Mouse (Mus musculus) kidney, postnatal 4 days (tissue): Measurements from ENCODE around the gene Ano4.
A peak's percentile ranks its signal among the peaks of the same experiment; 100 is the strongest.

Source experiments
- DNase-seq, 2 experiments: peaks; one replicate each; pipeline ENCODE4 v3.0.0; 2021; ENCODE audit warnings: mixed read lengths in 2 of 2

Ano4 gene

DNA sequence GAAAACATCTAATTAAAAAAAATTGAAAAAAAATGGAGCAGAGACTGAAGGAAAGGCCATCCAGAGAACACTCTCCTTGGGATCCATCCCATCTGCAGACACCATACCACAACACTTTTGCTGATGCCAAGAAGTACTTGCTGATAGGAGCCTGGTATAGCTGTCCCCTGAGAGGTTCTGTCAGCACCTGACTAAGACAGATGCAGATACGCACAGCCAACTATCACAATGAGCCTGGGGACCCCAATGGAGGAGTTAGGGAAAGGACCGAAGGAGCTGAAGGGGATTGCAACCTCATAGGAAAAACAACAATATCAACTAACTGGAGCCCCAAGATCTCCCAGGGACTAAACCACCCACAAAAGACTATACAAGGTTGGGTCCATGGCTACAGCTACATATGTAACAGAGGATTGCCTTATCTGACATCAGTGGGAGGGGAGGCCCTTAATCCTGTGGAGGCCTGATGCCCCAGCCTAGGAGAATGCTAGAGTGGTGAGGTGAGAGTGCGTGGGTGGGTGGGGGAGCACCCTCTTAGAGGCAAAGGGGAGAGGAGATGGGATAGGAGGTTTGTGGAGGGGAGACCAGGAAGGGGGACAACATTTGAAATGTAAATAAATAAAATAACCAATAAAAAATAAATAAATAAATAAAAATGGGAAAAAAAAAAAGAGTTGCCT lies 71.4 kb downstream of the Ano4 start:
- DNase-seq, result no peak

DNA sequence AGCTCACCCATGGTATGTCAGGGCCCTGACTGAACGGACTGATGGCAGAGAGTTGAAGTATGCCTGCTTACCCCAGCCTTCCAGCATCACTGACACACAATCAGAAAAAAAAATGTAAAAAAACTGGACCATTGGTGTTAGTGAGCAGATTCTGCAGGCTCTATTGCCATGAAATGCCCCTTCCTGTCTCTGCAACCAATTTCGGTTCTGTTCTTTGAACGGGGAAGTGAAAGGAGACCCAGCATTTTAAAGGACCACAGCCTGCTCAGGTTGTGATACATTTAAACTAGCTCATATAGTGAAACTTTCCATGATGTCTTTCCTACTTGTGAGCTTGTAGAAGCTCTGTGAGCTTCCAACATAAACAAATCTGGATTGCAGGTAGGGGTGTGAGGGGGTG lies 77.2 kb downstream of the Ano4 start:
- no peak for DNase-seq

DNA sequence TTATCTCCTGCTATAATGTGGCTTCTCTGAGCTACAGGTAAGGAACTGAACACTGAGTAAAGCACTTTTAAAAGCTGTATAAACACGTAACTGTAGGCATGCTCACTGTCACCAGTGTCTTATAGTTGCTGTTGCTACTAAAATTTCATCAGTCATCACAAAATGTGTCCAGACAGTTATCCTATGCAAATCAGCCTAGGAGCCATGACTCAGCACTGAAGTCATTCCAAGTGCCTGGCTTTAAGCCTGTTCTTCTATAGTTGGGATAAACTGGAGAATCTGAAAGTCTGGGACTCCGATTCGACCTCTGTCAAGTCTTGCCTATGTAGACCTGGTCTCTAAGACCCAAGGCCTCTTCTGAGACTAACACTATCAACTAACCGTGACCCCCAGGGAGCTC lies 81.2 kb downstream of the Ano4 start:
- DNase-seq, result no peak

DNA sequence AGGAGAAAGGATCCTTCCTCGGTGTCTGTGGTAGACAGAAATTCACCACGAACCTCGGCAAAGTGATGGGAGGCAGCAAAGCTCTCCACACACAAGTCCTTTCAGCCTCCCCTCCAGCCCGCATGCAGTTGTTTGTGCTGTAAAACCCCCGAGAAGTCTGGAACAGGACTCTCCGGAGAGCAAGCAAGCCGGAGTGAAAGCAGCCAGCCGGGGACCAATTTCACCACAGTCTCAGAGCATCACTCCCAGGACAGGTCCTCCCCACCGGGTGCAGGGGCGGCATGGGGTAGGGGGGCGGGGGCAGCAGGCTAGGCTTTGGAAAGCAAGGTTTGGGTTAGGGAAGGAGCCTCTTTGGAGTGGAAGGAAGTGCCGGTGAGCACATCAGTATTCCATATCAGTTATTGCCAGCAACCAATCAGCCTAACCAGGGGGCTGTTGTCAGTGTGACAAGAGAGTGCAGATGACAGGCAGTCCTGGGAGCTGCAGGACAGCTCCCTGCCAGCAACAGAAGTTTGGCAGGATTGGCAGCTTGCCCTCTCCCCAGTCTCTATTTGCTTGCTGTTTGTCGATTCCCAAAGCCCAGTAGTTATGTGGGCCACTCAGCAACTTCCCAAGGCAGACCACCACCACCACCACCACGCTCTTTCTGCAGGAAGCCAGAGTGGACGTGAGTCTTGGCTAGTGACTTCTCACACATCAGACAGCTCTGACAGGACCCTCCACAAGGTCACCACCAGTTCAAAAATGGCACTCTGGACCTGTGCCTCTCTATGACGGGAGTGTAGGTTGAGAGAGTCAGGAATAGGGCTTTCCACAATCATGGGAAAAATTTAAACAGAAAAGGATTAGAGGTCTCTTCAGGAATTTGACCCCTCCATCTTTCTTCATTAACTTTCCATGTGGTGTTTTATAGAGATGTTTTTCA lies 86.8 kb downstream of the Ano4 start:
- peak; percentile 10 to 17 for DNase-seq

DNA sequence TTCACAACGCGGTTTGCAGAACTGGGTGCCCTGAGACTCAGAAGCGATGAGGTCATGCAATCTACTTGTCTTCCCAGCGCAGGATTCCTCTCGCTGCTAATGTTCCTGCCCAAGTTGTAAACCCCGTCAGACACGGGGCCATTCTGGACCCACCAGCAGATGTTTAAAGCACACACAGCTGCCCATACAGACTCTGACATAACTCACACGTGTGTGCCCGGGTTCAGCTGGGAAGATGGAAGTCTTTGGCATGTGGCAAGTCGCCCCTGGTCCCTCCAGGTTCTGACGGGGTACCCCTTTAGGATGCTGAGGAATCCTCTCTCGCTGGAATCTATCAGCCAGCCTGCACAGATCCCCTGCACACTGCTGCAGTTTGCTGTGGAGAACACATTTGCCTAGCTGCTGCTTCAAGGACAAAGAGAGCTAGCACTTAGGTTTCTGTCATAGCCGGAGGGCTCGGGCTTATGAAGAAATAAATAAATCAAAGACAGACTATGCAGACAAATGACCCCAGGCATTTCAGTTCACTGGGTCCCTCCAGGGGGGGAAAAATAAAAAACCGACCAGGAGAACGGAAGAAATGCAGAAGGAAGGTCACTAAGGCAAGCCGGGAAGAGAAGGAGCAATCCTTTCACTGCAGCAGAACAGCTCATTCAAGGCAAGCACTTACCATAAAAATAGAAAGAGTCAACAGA lies 87.7 kb downstream of the Ano4 start:
- DNase-seq, result peak; percentile 3 to 15

DNA sequence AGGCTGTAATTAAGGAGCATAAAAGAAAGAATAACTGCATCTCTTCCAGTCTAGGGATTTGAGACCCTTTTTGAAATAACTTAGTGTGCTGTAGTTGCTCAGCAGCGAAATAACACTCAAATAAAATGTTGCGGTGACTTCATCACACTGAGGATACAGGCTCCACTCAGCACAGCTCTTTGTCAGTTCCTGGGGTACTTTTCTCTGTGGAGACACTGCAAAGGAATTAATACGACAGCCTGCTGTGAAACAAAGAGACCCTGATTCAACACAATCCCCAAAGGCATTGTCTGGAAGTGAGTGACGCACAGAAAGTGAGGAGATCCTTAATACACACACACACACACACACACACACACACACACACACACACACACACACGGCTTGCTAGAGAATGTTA lies 89.8 kb downstream of the Ano4 start:
- DNase-seq, result no peak

DNA sequence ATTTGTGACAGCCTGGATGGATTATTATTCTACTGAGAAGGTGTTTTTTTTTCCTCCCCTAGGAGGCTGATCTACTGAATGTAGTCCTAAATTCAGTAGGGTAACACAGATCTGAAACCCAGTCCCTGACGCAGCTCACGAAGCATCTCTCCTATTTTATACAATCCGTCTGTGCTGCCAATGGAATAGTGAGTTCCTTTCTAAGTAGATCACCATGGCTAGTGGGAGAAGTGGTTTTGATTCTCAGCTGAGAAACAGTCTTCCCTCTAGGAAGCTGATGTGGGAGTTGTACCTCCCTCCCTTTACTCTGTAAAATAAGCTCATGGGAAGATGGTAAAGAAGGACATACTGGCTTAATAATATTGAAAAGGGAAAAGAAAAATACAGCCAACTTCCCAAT lies 90.8 kb downstream of the Ano4 start:
- no peak for DNase-seq

DNA sequence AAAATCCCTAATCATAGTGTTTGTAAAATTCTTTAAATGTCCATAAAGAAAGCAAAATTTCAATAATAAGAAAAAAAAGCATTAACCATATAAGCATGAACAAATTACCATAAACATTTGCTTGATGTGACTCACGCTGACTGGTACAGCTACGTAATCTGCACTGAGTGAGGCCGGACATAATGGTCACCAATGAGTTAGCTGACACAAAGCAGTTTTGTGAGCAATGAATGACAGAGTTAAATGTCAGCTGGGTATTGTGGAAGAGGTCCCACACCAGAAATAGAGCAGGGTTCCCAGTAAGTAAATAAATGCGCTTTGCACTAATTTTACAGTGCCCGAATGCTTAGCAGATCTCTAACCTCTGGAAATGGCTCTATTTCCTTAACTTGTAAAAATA lies 91.9 kb downstream of the Ano4 start:
- no peak for DNase-seq

DNA sequence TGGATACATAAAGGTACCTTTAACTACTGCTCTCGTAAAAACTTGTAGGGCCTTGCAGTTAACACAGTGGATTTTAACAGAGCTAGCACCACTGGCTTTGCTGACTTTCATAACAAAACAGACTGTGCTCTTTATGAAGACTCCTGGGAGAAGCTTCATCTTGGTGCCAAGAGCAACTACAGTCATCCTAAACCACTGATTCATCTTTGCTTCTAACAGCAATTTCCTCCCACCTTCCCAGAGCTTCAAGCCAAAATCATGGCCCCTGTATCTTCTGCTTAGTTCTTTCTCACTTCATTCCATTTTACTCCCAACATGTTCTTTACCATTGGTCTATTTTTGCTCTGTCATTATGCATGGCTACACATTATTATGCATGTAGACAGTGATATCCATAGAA lies 100.8 kb downstream of the Ano4 start:
- no peak for DNase-seq

DNA sequence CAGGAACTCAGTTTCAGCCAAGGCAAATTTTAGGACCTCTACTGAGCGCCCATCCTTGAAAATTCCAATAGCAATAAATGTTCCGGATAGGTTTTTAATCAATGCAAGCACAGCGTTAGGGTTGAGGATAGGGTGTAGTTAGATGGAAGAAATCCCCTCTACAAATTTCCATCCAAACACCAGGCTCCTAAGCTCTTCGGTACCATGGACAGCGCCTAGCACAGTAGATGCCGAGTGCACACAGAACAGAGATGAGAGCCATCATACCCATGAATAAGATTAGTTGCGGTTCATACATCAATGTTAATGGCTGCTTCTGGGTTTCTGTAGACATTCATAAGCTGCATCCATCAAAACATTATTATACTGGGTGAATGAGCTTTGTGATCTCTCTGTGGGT lies 120.0 kb downstream of the Ano4 start:
- DNase-seq, result peak; percentile 82 to 85

DNA sequence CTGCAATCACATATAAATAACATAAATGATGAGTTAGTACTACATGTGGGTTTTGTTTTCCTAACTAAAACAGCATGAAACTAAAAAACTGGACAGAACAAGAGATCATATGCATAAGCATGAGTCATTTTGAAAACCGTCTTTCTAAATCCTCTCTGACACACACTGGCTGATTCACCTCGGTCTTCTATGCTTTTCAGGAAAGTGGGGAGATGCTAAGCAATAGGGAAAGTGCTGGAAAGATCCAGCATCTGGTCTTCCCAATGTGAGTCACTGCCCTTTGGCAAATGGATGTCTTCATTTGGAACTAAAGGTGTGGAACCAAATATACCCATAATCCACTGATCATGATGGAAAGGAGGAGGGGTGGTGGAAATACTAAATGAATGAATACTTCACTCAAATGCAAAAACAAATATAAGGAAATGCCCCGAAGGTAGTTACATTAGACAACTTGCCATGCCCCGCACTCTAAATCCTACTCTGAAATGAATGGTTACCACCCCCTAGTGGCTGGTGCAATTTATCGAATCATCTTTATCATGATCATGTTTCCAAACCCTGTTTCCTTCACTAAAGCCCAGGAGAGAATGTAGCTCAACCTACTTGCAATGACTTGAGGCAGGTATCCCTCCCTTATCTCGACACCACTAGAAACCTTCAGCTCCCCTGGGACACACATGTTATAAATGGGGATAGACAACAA lies 122.1 kb downstream of the Ano4 start:
- DNase-seq, result no peak

DNA sequence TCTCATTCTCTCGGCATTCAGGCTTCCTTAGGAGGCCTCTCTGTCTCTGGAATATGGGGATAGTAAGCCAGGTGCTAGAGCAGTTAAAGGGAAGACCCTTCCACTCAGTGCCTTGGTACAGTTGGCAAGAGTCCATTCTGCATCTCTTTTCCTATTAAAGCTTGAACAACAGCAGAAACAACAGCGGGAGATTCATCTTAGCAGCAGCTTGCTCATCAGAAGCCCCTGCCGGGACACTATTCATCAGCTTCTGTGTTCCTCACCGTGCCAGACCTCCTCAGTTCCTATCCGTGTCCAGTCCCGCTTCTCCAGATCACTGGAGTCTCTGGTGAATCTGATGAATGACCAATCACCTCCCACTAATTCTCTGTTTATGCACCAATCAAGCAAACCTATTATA lies 128.5 kb downstream of the Ano4 start:
- DNase-seq, result no peak

DNA sequence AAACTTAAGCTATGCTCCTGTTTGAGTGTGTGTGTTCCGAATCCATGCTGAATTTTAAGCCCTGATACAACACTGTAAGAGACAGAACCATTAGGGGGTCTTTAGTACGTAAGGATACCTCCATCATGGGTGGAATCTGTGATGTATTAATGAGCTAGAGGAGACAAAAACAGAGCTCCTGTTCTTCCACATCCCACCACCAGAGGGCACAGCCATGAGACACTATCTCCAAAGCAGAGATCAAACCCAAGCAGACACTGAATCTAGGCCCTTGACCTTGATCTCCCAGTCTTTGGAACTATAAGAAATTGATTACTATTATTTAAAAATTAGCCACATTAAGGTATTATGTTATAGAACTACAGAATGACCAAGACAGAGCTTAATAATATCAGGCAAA lies 138.7 kb downstream of the Ano4 start:
- DNase-seq, result peak; percentile 48

DNA sequence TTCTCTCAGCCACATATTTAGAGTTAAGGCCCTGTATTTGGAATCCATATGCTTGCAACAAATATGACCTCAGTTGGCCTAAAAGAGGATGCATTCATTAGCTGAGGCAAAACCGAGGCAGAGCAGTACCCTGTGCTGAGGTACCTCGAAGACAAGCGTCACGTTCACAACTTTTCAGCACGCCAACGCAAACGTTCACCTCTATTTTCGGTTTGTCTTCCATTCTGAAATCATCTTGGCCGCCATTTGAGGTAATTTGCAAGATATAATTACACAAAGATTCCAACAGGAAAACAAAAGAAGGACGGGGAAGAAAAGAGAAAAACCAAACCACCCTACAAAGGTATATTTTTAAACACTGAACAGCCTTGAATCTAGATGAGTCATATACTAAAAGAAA lies 148.1 kb downstream of the Ano4 start:
- no peak for DNase-seq

DNA sequence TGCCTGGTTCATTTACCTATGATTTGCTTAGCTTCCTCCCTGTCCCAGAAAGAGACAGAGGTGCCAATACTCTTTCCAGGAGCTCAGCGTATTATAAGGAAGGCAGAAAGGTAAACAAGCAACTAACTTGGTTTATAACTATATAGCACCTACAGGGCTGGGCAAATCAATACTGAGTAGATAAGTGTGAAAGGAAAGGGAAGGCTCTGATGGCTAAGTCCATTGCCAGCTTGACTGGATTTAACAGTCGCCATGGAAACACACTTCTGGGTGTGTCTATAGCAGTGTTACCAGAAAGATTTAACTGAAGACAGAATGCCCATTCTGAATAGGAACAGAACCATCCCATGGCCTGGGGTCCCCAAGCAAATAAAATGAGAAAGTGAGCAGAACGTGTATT lies 149.5 kb downstream of the Ano4 start:
- no peak for DNase-seq

DNA sequence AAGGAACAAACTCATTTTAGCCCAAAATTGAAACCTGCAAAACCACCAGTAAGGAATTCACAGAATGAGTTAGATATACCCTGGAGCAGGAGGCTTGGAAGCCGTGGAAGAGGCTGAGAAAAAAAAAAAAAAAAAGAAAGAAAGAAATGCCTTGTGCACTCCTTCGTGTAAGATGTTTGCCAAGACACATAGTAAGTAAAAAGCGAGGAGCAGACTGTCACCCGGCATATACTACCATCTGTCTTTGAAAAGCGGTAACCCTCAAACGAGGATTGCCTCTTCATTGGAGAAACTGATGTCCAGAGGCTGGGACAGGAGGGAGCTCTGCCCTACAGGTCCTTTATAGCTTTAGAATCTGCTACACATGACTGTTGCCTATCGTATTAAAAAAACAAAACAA lies 150.1 kb downstream of the Ano4 start:
- DNase-seq, result no peak

DNA sequence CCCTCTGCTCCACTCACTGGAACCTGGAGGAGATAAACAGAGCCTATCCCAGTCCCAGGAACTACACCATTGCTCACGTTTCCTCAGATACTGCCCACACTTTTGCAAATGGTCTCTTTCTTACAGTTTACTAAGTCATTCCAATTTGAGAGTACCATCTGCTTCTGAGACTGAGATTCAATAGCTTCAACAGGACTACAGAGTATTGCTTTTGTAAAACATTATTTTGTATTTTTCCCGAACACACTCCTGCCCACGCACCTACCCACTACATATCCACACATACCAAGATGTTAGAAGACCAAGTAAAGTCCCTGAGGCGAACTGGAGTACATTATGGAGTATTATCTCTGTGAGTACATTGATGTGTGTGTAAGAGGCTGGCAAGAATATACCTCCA lies 166.6 kb downstream of the Ano4 start:
- no peak for DNase-seq

DNA sequence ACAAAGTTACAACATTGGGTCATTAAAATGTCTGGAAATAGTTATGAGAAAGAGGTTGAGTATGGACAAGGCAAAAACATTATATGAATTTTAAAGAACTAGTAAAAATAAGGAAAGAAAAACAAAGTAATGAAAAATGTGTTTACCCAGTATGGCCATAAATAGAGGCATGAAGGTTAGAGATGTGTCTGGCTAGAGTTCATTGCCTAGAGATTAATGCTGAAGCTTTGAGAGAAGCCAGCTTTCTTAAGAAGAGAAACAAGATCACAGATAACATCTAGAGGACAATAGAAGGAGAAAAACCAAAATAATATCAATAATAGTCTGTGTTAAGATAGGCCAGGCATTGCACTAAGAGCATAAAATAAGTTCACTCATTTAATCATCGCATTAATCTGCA lies 180.0 kb downstream of the Ano4 start:
- DNase-seq, result no peak

DNA sequence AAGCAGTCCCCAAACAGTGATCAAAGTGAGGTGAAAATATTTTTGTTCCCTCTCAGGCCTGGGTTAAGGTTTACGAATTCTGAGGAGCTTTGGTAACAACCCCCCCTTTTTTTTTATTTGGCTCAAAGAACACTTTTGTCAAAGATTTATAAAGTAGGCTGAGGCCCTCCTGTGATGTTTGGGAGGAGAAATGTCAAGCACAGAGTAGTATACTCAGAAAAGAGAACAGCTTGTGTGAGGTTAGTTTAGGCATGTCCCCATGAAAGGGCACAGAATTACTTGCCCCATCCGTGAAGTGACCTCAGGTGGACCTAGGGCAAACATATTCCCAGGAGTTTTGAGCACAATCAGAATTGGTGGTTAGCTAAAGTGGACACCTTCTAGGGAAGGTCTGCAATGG lies 189.1 kb downstream of the Ano4 start:
- DNase-seq, result no peak

DNA sequence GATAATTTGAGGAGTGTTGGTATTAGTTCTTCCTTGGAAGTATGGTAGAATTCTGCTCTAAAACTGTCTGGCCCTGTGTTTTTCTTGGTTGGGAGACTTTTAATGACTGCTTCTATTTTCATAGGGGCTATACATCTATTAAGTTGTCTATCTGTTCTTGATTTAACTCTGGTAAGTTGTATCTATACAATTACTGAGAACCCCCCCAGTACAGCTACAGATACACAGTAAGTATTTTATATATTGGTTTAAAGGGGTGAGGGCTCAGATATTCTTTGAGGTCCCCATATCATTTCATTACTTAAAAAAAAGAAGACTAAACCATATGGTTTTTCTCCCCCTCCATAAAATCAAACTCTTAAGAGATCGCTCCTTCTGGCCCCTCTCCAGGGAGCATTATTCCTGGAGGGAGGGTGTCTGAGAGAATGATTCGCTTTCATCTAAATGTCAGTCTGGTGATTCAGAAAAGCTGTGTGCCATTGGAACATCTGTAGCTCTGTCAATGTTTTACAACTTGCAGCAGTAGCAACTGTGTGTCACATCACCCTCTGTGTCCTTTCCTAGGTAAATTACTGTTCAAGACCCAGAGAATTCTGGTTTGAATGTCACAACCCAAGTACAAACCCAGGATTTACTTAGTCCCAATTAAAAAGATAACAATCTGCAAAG lies 189.6 kb downstream of the Ano4 start:
- peak; percentile 64 to 69 for DNase-seq

DNA sequence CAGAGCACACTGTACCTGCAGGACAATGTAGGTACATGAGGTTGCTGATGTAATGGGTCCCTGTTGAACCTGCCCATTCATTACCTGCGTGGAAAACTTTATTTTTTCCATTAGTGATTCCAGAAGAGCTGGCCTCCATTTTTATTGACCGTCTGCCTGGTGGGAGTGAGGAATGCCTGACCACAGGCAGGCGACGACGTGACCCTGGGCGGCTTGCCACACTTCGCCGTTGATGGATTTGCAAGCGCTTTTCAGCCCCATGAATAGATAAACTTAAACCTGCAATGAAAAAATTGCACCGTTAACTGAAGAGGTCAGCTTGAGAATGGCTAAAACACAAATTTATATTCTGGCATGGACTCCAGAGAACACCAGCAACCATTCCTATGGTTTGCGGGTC lies 195.4 kb downstream of the Ano4 start:
- peak; percentile 65 to 72 for DNase-seq

DNA sequence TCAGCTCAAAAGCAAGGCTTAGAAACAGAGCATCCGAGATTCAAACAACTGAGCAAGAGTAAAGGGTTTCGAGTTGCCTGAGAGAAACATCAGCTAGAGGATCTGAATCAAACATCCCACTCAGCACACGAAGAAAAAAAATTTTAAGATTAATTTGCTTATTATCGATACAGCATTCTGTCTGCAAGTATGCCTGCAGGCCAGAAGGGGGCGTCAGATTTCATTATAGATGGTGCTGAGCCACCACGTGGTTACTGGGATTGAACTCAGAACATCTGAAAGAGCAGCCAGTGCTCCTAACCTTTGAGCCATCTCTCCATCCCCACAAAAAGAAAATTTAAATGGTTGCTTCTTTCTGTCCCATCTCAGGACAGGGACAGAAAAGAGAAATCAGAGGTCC lies 223.2 kb downstream of the Ano4 start:
- no peak for DNase-seq

DNA sequence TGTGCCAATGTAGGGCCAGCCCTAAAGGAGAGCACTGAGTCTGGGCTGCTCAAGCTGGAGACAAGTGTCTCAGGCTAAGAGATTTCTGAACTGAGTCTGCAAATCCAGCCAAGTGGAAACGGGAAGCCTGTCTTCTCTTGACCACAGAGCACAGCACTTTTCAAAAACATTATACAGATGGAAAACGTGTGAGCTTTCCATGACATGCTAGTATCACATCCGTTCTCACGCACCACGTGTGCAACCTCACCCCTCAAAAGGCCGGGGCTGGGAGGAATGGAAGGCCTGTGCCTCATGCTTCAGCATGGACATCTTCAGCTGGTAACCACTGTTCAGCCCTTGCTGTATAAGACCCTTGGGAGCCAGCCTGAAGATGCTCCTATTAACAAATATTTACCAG lies 230.2 kb downstream of the Ano4 start:
- DNase-seq, result no peak
